Mouse (Mus musculus) MEL (cell line): Measurements from ENCODE around the gene Psmd3. TPM values are rescaled to one million over a fixed set of nuclear protein-coding genes. Genes with fewer than 3 reads are reported as not detected.

Experiments
- DNase-seq: peaks from one replicate; pipeline ENCODE4 v3.0.0; 2011; ENCODE audit warnings: low read depth, low spot score
- H3K27ac ChIP-seq: 2 replicates; pipeline ENCODE4 v1.5.1; 2012; ENCODE audit warnings: low read depth, mild to moderate bottlenecking, control low read depth, low read length, moderate library complexity; ENCODE audit not compliant: control insufficient read depth
- H3K27me3 ChIP-seq, 2 experiments: fragments of 150-350 bp in 1 of 2; sonication (generic) in 1 of 2; 2 replicates each; pipeline ENCODE4 v1.6.1; 2012; ENCODE audit warnings: low read length in 2 of 2, mild to moderate bottlenecking in 2 of 2, improper control_type of control experiment in 1 of 2, moderate library complexity in 1 of 2; ENCODE audit not compliant: insufficient read depth in 2 of 2, control insufficient read depth in 1 of 2
- H3K36me3 ChIP-seq, 2 experiments: 2 replicates each; pipeline ENCODE4 v1.6.1; 2012 to 2014; ENCODE audit warnings: low read length in 2 of 2, improper control_type of control experiment in 1 of 2, inconsistent platforms in 1 of 2, mild to moderate bottlenecking in 1 of 2; ENCODE audit not compliant: insufficient read depth in 2 of 2, control insufficient read depth in 1 of 2
- H3K4me1 ChIP-seq, 2 experiments: fragments of 150-350 bp in 1 of 2; sonication (generic) in 1 of 2; 2 replicates each; pipeline ENCODE4 v1.6.1; 2012; ENCODE audit warnings: low read length in 2 of 2, improper control_type of control experiment in 1 of 2, mild to moderate bottlenecking in 1 of 2; ENCODE audit not compliant: insufficient read depth in 2 of 2, control insufficient read depth in 1 of 2
- H3K4me3 ChIP-seq, 2 experiments: fragments of 150-350 bp in 1 of 2; sonication (generic) in 1 of 2; 2 replicates each; pipeline ENCODE4 v1.5.1; 2012; ENCODE audit warnings: low read depth in 2 of 2, low read length in 2 of 2, mild to moderate bottlenecking in 2 of 2, moderate library complexity in 2 of 2, control low read depth in 1 of 2, improper control_type of control experiment in 1 of 2; ENCODE audit not compliant: control insufficient read depth in 1 of 2, insufficient read depth in 1 of 2
- H3K79me2 ChIP-seq: 2 replicates; pipeline ENCODE4 v1.6.1; 2012; ENCODE audit warnings: mild to moderate bottlenecking, low read length, moderate library complexity; ENCODE audit not compliant: control insufficient read depth, poor library complexity, insufficient read depth
- H3K9ac ChIP-seq: 2 replicates; pipeline ENCODE4 v1.6.1; 2012; ENCODE audit warnings: low read depth, mild to moderate bottlenecking, control low read depth, low read length, moderate library complexity; ENCODE audit not compliant: control insufficient read depth, poor library complexity, severe bottlenecking
- H3K9me3 ChIP-seq: fragments of 150-350 bp; sonication (generic); replicated peaks from 2 replicates; pipeline ENCODE4 v1.6.1; 2012; ENCODE audit warnings: mild to moderate bottlenecking, low read length, improper control_type of control experiment, moderate library complexity; ENCODE audit not compliant: insufficient read depth
- BHLHE40 ChIP-seq: IDR thresholded peaks from 2 replicates; pipeline ENCODE4 v1.6.1; 2012; ENCODE audit warnings: low read depth, mild to moderate bottlenecking, inconsistent platforms, low read length, improper control_type of control experiment, borderline replicate concordance
- CTCF ChIP-seq, 3 experiments: IDR thresholded peaks in 2 of 3; conservative IDR thresholded peaks in 1 of 3; 2 replicates each; pipeline ENCODE4 v1.5.1; 2011 to 2012; ENCODE audit warnings: low read length in 3 of 3, low read depth in 2 of 3, mild to moderate bottlenecking in 2 of 3, improper control_type of control experiment in 1 of 3, inconsistent platforms in 1 of 3, mixed read lengths in 1 of 3, moderate library complexity in 1 of 3; ENCODE audit not compliant: control insufficient read depth in 1 of 3, insufficient read depth in 1 of 3, poor library complexity in 1 of 3, severe bottlenecking in 1 of 3
- E2F4 ChIP-seq: IDR thresholded peaks from 2 replicates; pipeline ENCODE4 v1.6.1; 2011; ENCODE audit warnings: low read depth, low read length, improper control_type of control experiment, borderline replicate concordance
- ELF1 ChIP-seq: IDR thresholded peaks from 2 replicates; pipeline ENCODE4 v1.6.1; 2014; ENCODE audit warnings: low read depth, mild to moderate bottlenecking, inconsistent platforms, low read length, improper control_type of control experiment, moderate library complexity
- EP300 ChIP-seq, 2 experiments: IDR thresholded peaks; 2 replicates each; pipeline ENCODE4 v1.6.1; 2011; ENCODE audit warnings: improper control_type of control experiment in 2 of 2, low read length in 2 of 2, low read depth in 1 of 2, mild to moderate bottlenecking in 1 of 2
- ETS1 ChIP-seq: IDR thresholded peaks from 2 replicates; pipeline ENCODE4 v1.6.1; 2012; ENCODE audit warnings: low read depth, mild to moderate bottlenecking, inconsistent platforms, low read length, improper control_type of control experiment, moderate library complexity
- GATA1 ChIP-seq: IDR thresholded peaks from 2 replicates; pipeline ENCODE4 v1.6.1; 2011; ENCODE audit warnings: low read depth, low read length, improper control_type of control experiment
- HCFC1 ChIP-seq: IDR thresholded peaks from 2 replicates; pipeline ENCODE4 v1.6.1; 2012; ENCODE audit warnings: low read depth, mild to moderate bottlenecking, inconsistent platforms, low read length, improper control_type of control experiment, moderate library complexity
- KAT2A ChIP-seq: conservative IDR thresholded peaks from 2 replicates; pipeline ENCODE4 v1.6.1; 2012; ENCODE audit warnings: low read depth, low read length, improper control_type of control experiment, inconsistent platforms
- MAZ ChIP-seq: IDR thresholded peaks from 2 replicates; pipeline ENCODE4 v1.6.1; 2012; ENCODE audit warnings: low read depth, mild to moderate bottlenecking, inconsistent platforms, low read length, improper control_type of control experiment
- MXI1 ChIP-seq: IDR thresholded peaks from 2 replicates; pipeline ENCODE4 v1.6.1; 2011; ENCODE audit warnings: mild to moderate bottlenecking, low read depth, low read length, improper control_type of control experiment
- MYB ChIP-seq: IDR thresholded peaks from 2 replicates; pipeline ENCODE4 v1.6.1; 2011; ENCODE audit warnings: mild to moderate bottlenecking, low read depth, low read length, improper control_type of control experiment
- NRF1 ChIP-seq: IDR thresholded peaks from 2 replicates; pipeline ENCODE4 v1.6.1; 2014; ENCODE audit warnings: low read depth, mild to moderate bottlenecking, inconsistent platforms, low read length, improper control_type of control experiment, moderate library complexity; ENCODE audit not compliant: poor library complexity, insufficient read depth, severe bottlenecking
- POLR2A ChIP-seq, 2 experiments: IDR thresholded peaks; 2 replicates each; pipeline ENCODE4 v1.6.1; 2011 to 2012; ENCODE audit warnings: low read length in 2 of 2, mild to moderate bottlenecking in 2 of 2, control low read depth in 1 of 2, improper control_type of control experiment in 1 of 2, low read depth in 1 of 2, moderate library complexity in 1 of 2; ENCODE audit not compliant: control insufficient read depth in 1 of 2, insufficient read depth in 1 of 2, poor library complexity in 1 of 2
- POLR2AphosphoS5 ChIP-seq: IDR thresholded peaks from 2 replicates; pipeline ENCODE4 v1.6.1; 2012; ENCODE audit warnings: low read depth, borderline replicate concordance, mild to moderate bottlenecking, inconsistent platforms, low read length, moderate library complexity, mixed read lengths
- RAD21 ChIP-seq: IDR thresholded peaks from 2 replicates; pipeline ENCODE4 v1.6.1; 2011; ENCODE audit warnings: mild to moderate bottlenecking, low read depth, low read length, improper control_type of control experiment
- SIN3A ChIP-seq: IDR thresholded peaks from 2 replicates; pipeline ENCODE4 v1.6.1; 2012; ENCODE audit warnings: low read length, improper control_type of control experiment, inconsistent platforms
- SMC3 ChIP-seq: IDR thresholded peaks from 2 replicates; pipeline ENCODE4 v1.6.1; 2011; ENCODE audit warnings: low read depth, low read length, improper control_type of control experiment
- TAL1 ChIP-seq: IDR thresholded peaks from 2 replicates; pipeline ENCODE4 v1.6.1; 2012; ENCODE audit warnings: mild to moderate bottlenecking, inconsistent platforms, low read length, moderate library complexity, mixed read lengths
- TCF12 ChIP-seq: IDR thresholded peaks from 2 replicates; pipeline ENCODE4 v1.6.1; 2014; ENCODE audit warnings: low read depth, mild to moderate bottlenecking, inconsistent platforms, low read length, improper control_type of control experiment, moderate library complexity
- UBTF ChIP-seq: IDR thresholded peaks from 2 replicates; pipeline ENCODE4 v1.6.1; 2012; ENCODE audit warnings: low read depth, mild to moderate bottlenecking, inconsistent platforms, low read length, improper control_type of control experiment, moderate library complexity, borderline replicate concordance; ENCODE audit not compliant: insufficient read depth
- USF2 ChIP-seq, 2 experiments: IDR thresholded peaks; 2 replicates each; pipeline ENCODE4 v1.6.1; 2011 to 2012; ENCODE audit warnings: improper control_type of control experiment in 2 of 2, low read length in 2 of 2, borderline replicate concordance in 1 of 2, inconsistent platforms in 1 of 2, low read depth in 1 of 2, mild to moderate bottlenecking in 1 of 2; ENCODE audit not compliant: insufficient read depth in 1 of 2
- ZC3H11A ChIP-seq: IDR thresholded peaks from 2 replicates; pipeline ENCODE4 v1.6.1; 2012; ENCODE audit warnings: low read depth, mild to moderate bottlenecking, inconsistent platforms, low read length, improper control_type of control experiment
- ZMIZ1 ChIP-seq: IDR thresholded peaks from 2 replicates; pipeline ENCODE4 v1.6.1; 2012; ENCODE audit warnings: low read depth, mild to moderate bottlenecking, inconsistent platforms, low read length, improper control_type of control experiment, moderate library complexity
- ZNF384 ChIP-seq: IDR thresholded peaks from 2 replicates; pipeline ENCODE4 v1.6.1; 2012; ENCODE audit warnings: low read depth, mild to moderate bottlenecking, inconsistent platforms, low read length, improper control_type of control experiment
- polyA plus RNA-seq, 2 experiments: library from polyadenylated mRNA; stranded (reverse) in 1 of 2; unstranded in 1 of 2; fragments of >175 nt in 1 of 2; fragments of >200 nt in 1 of 2; gene quantifications; 2 replicates each; pipeline versions ENCODE4 v1.2.1 to v1.2.4; 2012; ENCODE audit warnings: low replicate concordance in 2 of 2, low read depth in 1 of 2; ENCODE audit not compliant: insufficient read length in 2 of 2, insufficient read depth in 1 of 2, missing spikeins in 1 of 2
- total RNA-seq: library from RNA; depleted of rRNA; stranded (reverse); fragments of 300-350 nt; gene quantifications from 2 replicates; pipeline ENCODE4 v1.2.3, GENCODE M21; 2012

Gene Psmd3
- total and polyA plus RNA-seq, 3 experiments: 214 to 417 (median 350) TPM

GRCm38 (mm10) chr11:98699911-98700310 lies 17.6 kb downstream of the Psmd3 start:
- peak; percentile 81 to 99 (median 96) for TF ChIP-seq CTCF (IDR thresholded peaks at IDR 0.05 in 2 of 3, conservative IDR thresholded peaks at IDR 0.05 in 1 of 3; ENCODE audit: control insufficient read depth in 1 of 3, insufficient read depth in 1 of 3, low read depth in 2 of 3, low read length in 3 of 3, poor library complexity in 1 of 3, severe bottlenecking in 1 of 3)
- peak; percentile 99 for TF ChIP-seq ZC3H11A
- 0 out of 2 replicates have a peak, but pooled peaks have one; percentile 20 for TF ChIP-seq MXI1
- 0 out of 2 replicates have a peak, but pooled peaks have one; percentile 15 for TF ChIP-seq ZNF384
- TF ChIP-seq UBTF: no peak
- TF ChIP-seq POLR2A (IDR thresholded peaks at IDR 0.05; ENCODE audit: control insufficient read depth in 1 of 2, insufficient read depth in 1 of 2, low read depth in 1 of 2, low read length in 2 of 2, poor library complexity in 1 of 2): no peak; a peak in 1 of 4 replicates
- TF ChIP-seq ZMIZ1: no peak
- TF ChIP-seq RAD21: peak; percentile 99
- TF ChIP-seq SIN3A: peak; percentile 62; the same call in 1 of the 2 replicates
- TF ChIP-seq ELF1: no peak
- no peak for TF ChIP-seq ETS1
- TF ChIP-seq MAZ: peak; percentile 69; the same call in 1 of the 2 replicates
- TF ChIP-seq NRF1: no peak
- peak; percentile 99 for TF ChIP-seq SMC3
- no peak for TF ChIP-seq MYB
- no peak for TF ChIP-seq EP300 (IDR thresholded peaks at IDR 0.05; ENCODE audit: low read depth in 1 of 2, low read length in 2 of 2)
- no peak for TF ChIP-seq BHLHE40
- no peak for TF ChIP-seq KAT2A
- H3K36me3 ChIP-seq: no peaks in the 10 kb centered on the region
- no peaks in the 10 kb centered on the region for H3K9me3 ChIP-seq
- peak; percentile 81 for DNase-seq
- no peaks in the 10 kb centered on the region for H3K27me3 ChIP-seq
- H3K4me3 ChIP-seq: no peak overlapping the region
- no peak overlapping the region for H3K9ac ChIP-seq
- H3K27ac ChIP-seq: no peak overlapping the region
- H3K4me1 ChIP-seq: no peaks in the 10 kb centered on the region
- H3K79me2 ChIP-seq: no peaks in the 10 kb centered on the region

- Histone ChIP-seq H3K4me3 (no peak within 1 kb of the TSS), H3K79me2 (no peaks in the 10 kb centered on the region), H3K36me3 (no peaks in the 10 kb centered on the region), H3K4me1 (no peaks in the 10 kb centered on the region), H3K27ac (no peak within 1 kb of the TSS), H3K27me3 (no peaks in the 10 kb centered on the region), H3K9me3 (no peaks in the 10 kb centered on the region), H3K9ac (no peak within 1 kb of the TSS)
- TF ChIP-seq POLR2AphosphoS5: no peak
- TF ChIP-seq E2F4: no peak
- TF ChIP-seq USF2 (IDR thresholded peaks at IDR 0.05; ENCODE audit: borderline replicate concordance in 1 of 2, insufficient read depth in 1 of 2, low read depth in 1 of 2, low read length in 2 of 2): no peak
- TF ChIP-seq TAL1: no peak
- no peak for TF ChIP-seq ZNF384
- no peak for TF ChIP-seq GATA1
- no peak for TF ChIP-seq POLR2A (IDR thresholded peaks at IDR 0.05; ENCODE audit: control insufficient read depth in 1 of 2, insufficient read depth in 1 of 2, low read depth in 1 of 2, low read length in 2 of 2, poor library complexity in 1 of 2)
- no peak for TF ChIP-seq HCFC1
- no peak for TF ChIP-seq CTCF (IDR thresholded peaks at IDR 0.05 in 2 of 3, conservative IDR thresholded peaks at IDR 0.05 in 1 of 3; ENCODE audit: control insufficient read depth in 1 of 3, insufficient read depth in 1 of 3, low read depth in 2 of 3, low read length in 3 of 3, poor library complexity in 1 of 3, severe bottlenecking in 1 of 3)
- no peak for TF ChIP-seq TCF12
- DNase-seq: no peak
Observed at GRCm38 (mm10) chr11:98701213-98701670, 18.9 kb downstream of the Psmd3 start, which contains the start of gene Csf3. Gene Csf3, plus strand, starts transcription at chr11:98701263.
